Mouse (Mus musculus) MEL (cell line): Measurements from ENCODE around the gene Olfr585. TPM values are rescaled to one million over a fixed set of nuclear protein-coding genes. Genes with fewer than 3 reads are reported as not detected.

Experiments used
- DNase-seq: peaks from one replicate; pipeline ENCODE4 v3.0.0; 2011; ENCODE audit warnings: low read depth, low spot score
- H3K27ac ChIP-seq: 2 replicates; pipeline ENCODE4 v1.5.1; 2012; ENCODE audit warnings: low read depth, mild to moderate bottlenecking, control low read depth, low read length, moderate library complexity; ENCODE audit not compliant: control insufficient read depth
- H3K27me3 ChIP-seq, 2 experiments: fragments of 150-350 bp in 1 of 2; sonication (generic) in 1 of 2; 2 replicates each; pipeline ENCODE4 v1.6.1; 2012; ENCODE audit warnings: low read length in 2 of 2, mild to moderate bottlenecking in 2 of 2, improper control_type of control experiment in 1 of 2, moderate library complexity in 1 of 2; ENCODE audit not compliant: insufficient read depth in 2 of 2, control insufficient read depth in 1 of 2
- H3K36me3 ChIP-seq, 2 experiments: 2 replicates each; pipeline ENCODE4 v1.6.1; 2012 to 2014; ENCODE audit warnings: low read length in 2 of 2, improper control_type of control experiment in 1 of 2, inconsistent platforms in 1 of 2, mild to moderate bottlenecking in 1 of 2; ENCODE audit not compliant: insufficient read depth in 2 of 2, control insufficient read depth in 1 of 2
- H3K4me1 ChIP-seq, 2 experiments: fragments of 150-350 bp in 1 of 2; sonication (generic) in 1 of 2; 2 replicates each; pipeline ENCODE4 v1.6.1; 2012; ENCODE audit warnings: low read length in 2 of 2, improper control_type of control experiment in 1 of 2, mild to moderate bottlenecking in 1 of 2; ENCODE audit not compliant: insufficient read depth in 2 of 2, control insufficient read depth in 1 of 2
- H3K4me3 ChIP-seq, 2 experiments: fragments of 150-350 bp in 1 of 2; sonication (generic) in 1 of 2; 2 replicates each; pipeline ENCODE4 v1.5.1; 2012; ENCODE audit warnings: low read depth in 2 of 2, low read length in 2 of 2, mild to moderate bottlenecking in 2 of 2, moderate library complexity in 2 of 2, control low read depth in 1 of 2, improper control_type of control experiment in 1 of 2; ENCODE audit not compliant: control insufficient read depth in 1 of 2, insufficient read depth in 1 of 2
- H3K79me2 ChIP-seq: 2 replicates; pipeline ENCODE4 v1.6.1; 2012; ENCODE audit warnings: mild to moderate bottlenecking, low read length, moderate library complexity; ENCODE audit not compliant: control insufficient read depth, poor library complexity, insufficient read depth
- H3K9ac ChIP-seq: 2 replicates; pipeline ENCODE4 v1.6.1; 2012; ENCODE audit warnings: low read depth, mild to moderate bottlenecking, control low read depth, low read length, moderate library complexity; ENCODE audit not compliant: control insufficient read depth, poor library complexity, severe bottlenecking
- H3K9me3 ChIP-seq: fragments of 150-350 bp; sonication (generic); replicated peaks from 2 replicates; pipeline ENCODE4 v1.6.1; 2012; ENCODE audit warnings: mild to moderate bottlenecking, low read length, improper control_type of control experiment, moderate library complexity; ENCODE audit not compliant: insufficient read depth
- BHLHE40 ChIP-seq: IDR thresholded peaks from 2 replicates; pipeline ENCODE4 v1.6.1; 2012; ENCODE audit warnings: low read depth, mild to moderate bottlenecking, inconsistent platforms, low read length, improper control_type of control experiment, borderline replicate concordance
- CHD2 ChIP-seq: IDR thresholded peaks from 2 replicates; pipeline ENCODE4 v1.6.1; 2011; ENCODE audit warnings: low read length, improper control_type of control experiment
- CTCF ChIP-seq, 3 experiments: IDR thresholded peaks in 2 of 3; conservative IDR thresholded peaks in 1 of 3; 2 replicates each; pipeline ENCODE4 v1.5.1; 2011 to 2012; ENCODE audit warnings: low read length in 3 of 3, low read depth in 2 of 3, mild to moderate bottlenecking in 2 of 3, improper control_type of control experiment in 1 of 3, inconsistent platforms in 1 of 3, mixed read lengths in 1 of 3, moderate library complexity in 1 of 3; ENCODE audit not compliant: control insufficient read depth in 1 of 3, insufficient read depth in 1 of 3, poor library complexity in 1 of 3, severe bottlenecking in 1 of 3
- E2F4 ChIP-seq: IDR thresholded peaks from 2 replicates; pipeline ENCODE4 v1.6.1; 2011; ENCODE audit warnings: low read depth, low read length, improper control_type of control experiment, borderline replicate concordance
- ELF1 ChIP-seq: IDR thresholded peaks from 2 replicates; pipeline ENCODE4 v1.6.1; 2014; ENCODE audit warnings: low read depth, mild to moderate bottlenecking, inconsistent platforms, low read length, improper control_type of control experiment, moderate library complexity
- EP300 ChIP-seq, 2 experiments: IDR thresholded peaks; 2 replicates each; pipeline ENCODE4 v1.6.1; 2011; ENCODE audit warnings: improper control_type of control experiment in 2 of 2, low read length in 2 of 2, low read depth in 1 of 2, mild to moderate bottlenecking in 1 of 2
- ETS1 ChIP-seq: IDR thresholded peaks from 2 replicates; pipeline ENCODE4 v1.6.1; 2012; ENCODE audit warnings: low read depth, mild to moderate bottlenecking, inconsistent platforms, low read length, improper control_type of control experiment, moderate library complexity
- GABPA ChIP-seq: IDR thresholded peaks from 2 replicates; pipeline ENCODE4 v1.6.1; 2012; ENCODE audit warnings: low read depth, mild to moderate bottlenecking, inconsistent platforms, low read length, improper control_type of control experiment, moderate library complexity
- GATA1 ChIP-seq: IDR thresholded peaks from 2 replicates; pipeline ENCODE4 v1.6.1; 2011; ENCODE audit warnings: low read depth, low read length, improper control_type of control experiment
- MAFK ChIP-seq: IDR thresholded peaks from 2 replicates; pipeline ENCODE4 v1.6.1; 2011; ENCODE audit warnings: low read depth, mild to moderate bottlenecking, low read length, improper control_type of control experiment, borderline replicate concordance
- MAX ChIP-seq: IDR thresholded peaks from 2 replicates; pipeline ENCODE4 v1.6.1; 2011; ENCODE audit warnings: low read length, improper control_type of control experiment
- MYB ChIP-seq: IDR thresholded peaks from 2 replicates; pipeline ENCODE4 v1.6.1; 2011; ENCODE audit warnings: mild to moderate bottlenecking, low read depth, low read length, improper control_type of control experiment
- NRF1 ChIP-seq: IDR thresholded peaks from 2 replicates; pipeline ENCODE4 v1.6.1; 2014; ENCODE audit warnings: low read depth, mild to moderate bottlenecking, inconsistent platforms, low read length, improper control_type of control experiment, moderate library complexity; ENCODE audit not compliant: poor library complexity, insufficient read depth, severe bottlenecking
- POLR2A ChIP-seq, 2 experiments: IDR thresholded peaks; 2 replicates each; pipeline ENCODE4 v1.6.1; 2011 to 2012; ENCODE audit warnings: low read length in 2 of 2, mild to moderate bottlenecking in 2 of 2, control low read depth in 1 of 2, improper control_type of control experiment in 1 of 2, low read depth in 1 of 2, moderate library complexity in 1 of 2; ENCODE audit not compliant: control insufficient read depth in 1 of 2, insufficient read depth in 1 of 2, poor library complexity in 1 of 2
- POLR2AphosphoS5 ChIP-seq: IDR thresholded peaks from 2 replicates; pipeline ENCODE4 v1.6.1; 2012; ENCODE audit warnings: low read depth, borderline replicate concordance, mild to moderate bottlenecking, inconsistent platforms, low read length, moderate library complexity, mixed read lengths
- RCOR1 ChIP-seq: IDR thresholded peaks from 2 replicates; pipeline ENCODE4 v1.6.1; 2012; ENCODE audit warnings: low read depth, mild to moderate bottlenecking, inconsistent platforms, low read length, improper control_type of control experiment
- SMC3 ChIP-seq: IDR thresholded peaks from 2 replicates; pipeline ENCODE4 v1.6.1; 2011; ENCODE audit warnings: low read depth, low read length, improper control_type of control experiment
- TAL1 ChIP-seq: IDR thresholded peaks from 2 replicates; pipeline ENCODE4 v1.6.1; 2012; ENCODE audit warnings: mild to moderate bottlenecking, inconsistent platforms, low read length, moderate library complexity, mixed read lengths
- TCF12 ChIP-seq: IDR thresholded peaks from 2 replicates; pipeline ENCODE4 v1.6.1; 2014; ENCODE audit warnings: low read depth, mild to moderate bottlenecking, inconsistent platforms, low read length, improper control_type of control experiment, moderate library complexity
- UBTF ChIP-seq: IDR thresholded peaks from 2 replicates; pipeline ENCODE4 v1.6.1; 2012; ENCODE audit warnings: low read depth, mild to moderate bottlenecking, inconsistent platforms, low read length, improper control_type of control experiment, moderate library complexity, borderline replicate concordance; ENCODE audit not compliant: insufficient read depth
- USF1 ChIP-seq: IDR thresholded peaks from 2 replicates; pipeline ENCODE4 v1.6.1; 2014; ENCODE audit warnings: low read depth, mild to moderate bottlenecking, inconsistent platforms, low read length, improper control_type of control experiment, moderate library complexity
- ZC3H11A ChIP-seq: IDR thresholded peaks from 2 replicates; pipeline ENCODE4 v1.6.1; 2012; ENCODE audit warnings: low read depth, mild to moderate bottlenecking, inconsistent platforms, low read length, improper control_type of control experiment
- polyA plus RNA-seq, 2 experiments: library from polyadenylated mRNA; stranded (reverse) in 1 of 2; unstranded in 1 of 2; fragments of >175 nt in 1 of 2; fragments of >200 nt in 1 of 2; gene quantifications; 2 replicates each; pipeline versions ENCODE4 v1.2.1 to v1.2.4; 2012; ENCODE audit warnings: low replicate concordance in 2 of 2, low read depth in 1 of 2; ENCODE audit not compliant: insufficient read length in 2 of 2, insufficient read depth in 1 of 2, missing spikeins in 1 of 2
- total RNA-seq: library from RNA; depleted of rRNA; stranded (reverse); fragments of 300-350 nt; gene quantifications from 2 replicates; pipeline ENCODE4 v1.2.3, GENCODE M21; 2012; rRNA removed

Olfr585 gene
- total and polyA plus RNA-seq, 3 experiments: not detected

- no peaks in the 10 kb centered on the region for H3K9me3 ChIP-seq
- H3K27me3 ChIP-seq: no peaks in the 10 kb centered on the region
- TF ChIP-seq TCF12 (no peak), MYB (no peak), E2F4 (no peak), MAX (no peak), NRF1 (no peak), TAL1 (no peak), POLR2AphosphoS5 (no peak)
- TF ChIP-seq, all 39 proteins: peak for 0
- no peaks in the 10 kb centered on the region for H3K36me3 ChIP-seq
- H3K9ac ChIP-seq: no peak within 1 kb of the TSS
- no peak within 1 kb of the TSS for H3K27ac ChIP-seq
- no peaks in the 10 kb centered on the region for H3K4me1 ChIP-seq
- no peaks in the 10 kb centered on the region for H3K79me2 ChIP-seq
- no peak within 1 kb of the TSS for H3K4me3 ChIP-seq
- no peak for DNase-seq
These were observed 28.0 kb downstream of the Olfr585 start, which contains the start of gene Olfr586 for GRCm38 (mm10) chr7:103125538-103125937. TSS of gene Olfr586 (minus strand) at chr7:103125638.

- Histone ChIP-seq H3K9ac (no peak within 1 kb of the TSS), H3K4me3 (no peak within 1 kb of the TSS), H3K27ac (no peak within 1 kb of the TSS), H3K9me3 (no peaks in the 10 kb centered on the region), H3K27me3 (no peaks in the 10 kb centered on the region), H3K4me1 (no peaks in the 10 kb centered on the region), H3K79me2 (no peaks in the 10 kb centered on the region), H3K36me3 (no peaks in the 10 kb centered on the region)
- no peak for DNase-seq
- TF ChIP-seq NRF1 (no peak), EP300 (IDR thresholded peaks at IDR 0.05; ENCODE audit: low read depth in 1 of 2, low read length in 2 of 2) (no peak), CTCF (IDR thresholded peaks at IDR 0.05 in 2 of 3, conservative IDR thresholded peaks at IDR 0.05 in 1 of 3; ENCODE audit: control insufficient read depth in 1 of 3, insufficient read depth in 1 of 3, low read depth in 2 of 3, low read length in 3 of 3, poor library complexity in 1 of 3, severe bottlenecking in 1 of 3) (no peak), UBTF (no peak), USF1 (no peak), BHLHE40 (no peak), ZC3H11A (no peak), POLR2A (IDR thresholded peaks at IDR 0.05; ENCODE audit: control insufficient read depth in 1 of 2, insufficient read depth in 1 of 2, low read depth in 1 of 2, low read length in 2 of 2, poor library complexity in 1 of 2) (no peak), TAL1 (no peak), CHD2 (no peak), RCOR1 (no peak), MAFK (no peak), POLR2AphosphoS5 (no peak), ETS1 (no peak), ELF1 (no peak), MYB (no peak), GATA1 (no peak), SMC3 (no peak), GABPA (no peak)
These were observed 43.1 kb downstream of the Olfr585 start, which contains the start of gene Olfr588-ps1 for GRCm38 (mm10) chr7:103140579-103140978. TSS of gene Olfr588-ps1 (plus strand) at chr7:103140879.

Other genes with a start within 250 kb of the Olfr585 start
- not detected in 2 replicates for gene Olfr566, start 239.0 kb upstream of the Olfr585 start, total RNA-seq
- gene Olfr566, start 239.0 kb upstream of the Olfr585 start, polyA plus RNA-seq: not detected
- gene Olfr568, start 220.6 kb upstream of the Olfr585 start, total RNA-seq: not detected in 2 replicates
- gene Olfr568, start 220.6 kb upstream of the Olfr585 start, polyA plus RNA-seq: not detected
- not detected in 2 replicates for gene Olfr569, start 206.8 kb upstream of the Olfr585 start, total RNA-seq
- gene Olfr569, start 206.8 kb upstream of the Olfr585 start, polyA plus RNA-seq: not detected
- not detected in 2 replicates for gene Olfr570, start 203.1 kb upstream of the Olfr585 start, total RNA-seq
- not detected for gene Olfr570, start 203.1 kb upstream of the Olfr585 start, polyA plus RNA-seq
- not detected in 2 replicates for gene Olfr571, start 180.2 kb upstream of the Olfr585 start, total RNA-seq
- not detected for gene Olfr571, start 180.2 kb upstream of the Olfr585 start, polyA plus RNA-seq
- not detected in 2 replicates for gene Olfr572, start 173.3 kb upstream of the Olfr585 start, total RNA-seq
- not detected for gene Olfr572, start 173.3 kb upstream of the Olfr585 start, polyA plus RNA-seq
- not detected in 2 replicates for gene Olfr573-ps1, start 155.1 kb upstream of the Olfr585 start, total RNA-seq
- not detected for gene Olfr573-ps1, start 155.1 kb upstream of the Olfr585 start, polyA plus RNA-seq
- not detected in 2 replicates for gene Olfr574, start 149.3 kb upstream of the Olfr585 start, total RNA-seq
- not detected for gene Olfr574, start 149.3 kb upstream of the Olfr585 start, polyA plus RNA-seq
- gene Olfr575, start 138.9 kb upstream of the Olfr585 start, total RNA-seq: not detected in 2 replicates
- gene Olfr575, start 138.9 kb upstream of the Olfr585 start, polyA plus RNA-seq: not detected
- gene Olfr576, start 135.1 kb upstream of the Olfr585 start, total RNA-seq: not detected in 2 replicates
- gene Olfr576, start 135.1 kb upstream of the Olfr585 start, polyA plus RNA-seq: not detected
- gene Olfr577, start 121.8 kb upstream of the Olfr585 start, total RNA-seq: not detected in 2 replicates
- not detected for gene Olfr577, start 121.8 kb upstream of the Olfr585 start, polyA plus RNA-seq
- not detected in 2 replicates for gene Olfr578, start 108.4 kb upstream of the Olfr585 start, total RNA-seq
- gene Olfr578, start 108.4 kb upstream of the Olfr585 start, polyA plus RNA-seq: not detected
- gene Olfr582, start 59.7 kb upstream of the Olfr585 start, total RNA-seq: not detected in 2 replicates
- not detected for gene Olfr582, start 59.7 kb upstream of the Olfr585 start, polyA plus RNA-seq
- gene Olfr583, start 46.4 kb upstream of the Olfr585 start, total RNA-seq: not detected in 2 replicates
- not detected for gene Olfr583, start 46.4 kb upstream of the Olfr585 start, polyA plus RNA-seq
- gene Olfr584, start 15.8 kb upstream of the Olfr585 start, total RNA-seq: not detected in 2 replicates
- gene Olfr584, start 15.8 kb upstream of the Olfr585 start, polyA plus RNA-seq: not detected
- not detected in 2 replicates for gene Olfr586, start 27.9 kb downstream of the Olfr585 start, total RNA-seq
- gene Olfr586, start 27.9 kb downstream of the Olfr585 start, polyA plus RNA-seq: not detected
- gene Olfr588-ps1, start 43.2 kb downstream of the Olfr585 start, total RNA-seq: not detected in 2 replicates
- not detected for gene Olfr588-ps1, start 43.2 kb downstream of the Olfr585 start, polyA plus RNA-seq
- gene Olfr589, start 58.6 kb downstream of the Olfr585 start, total RNA-seq: not detected in 2 replicates
- gene Olfr589, start 58.6 kb downstream of the Olfr585 start, polyA plus RNA-seq: not detected
- not detected in 2 replicates for gene Olfr591, start 80.6 kb downstream of the Olfr585 start, total RNA-seq
- not detected for gene Olfr591, start 80.6 kb downstream of the Olfr585 start, polyA plus RNA-seq
- not detected in 2 replicates for gene Olfr592, start 87.1 kb downstream of the Olfr585 start, total RNA-seq
- gene Olfr592, start 87.1 kb downstream of the Olfr585 start, polyA plus RNA-seq: not detected
- not detected in 2 replicates for gene Olfr593, start 114.1 kb downstream of the Olfr585 start, total RNA-seq
- not detected for gene Olfr593, start 114.1 kb downstream of the Olfr585 start, polyA plus RNA-seq
- gene Olfr594, start 119.3 kb downstream of the Olfr585 start, total RNA-seq: not detected in 2 replicates
- not detected for gene Olfr594, start 119.3 kb downstream of the Olfr585 start, polyA plus RNA-seq
- not detected in 2 replicates for gene Usp17ld, start 154.8 kb downstream of the Olfr585 start, total RNA-seq
- not detected for gene Usp17ld, start 154.8 kb downstream of the Olfr585 start, polyA plus RNA-seq
- not detected in 2 replicates for gene Olfr596, start 207.9 kb downstream of the Olfr585 start, total RNA-seq
- not detected for gene Olfr596, start 207.9 kb downstream of the Olfr585 start, polyA plus RNA-seq
- not detected in 2 replicates for gene Olfr597, start 218.6 kb downstream of the Olfr585 start, total RNA-seq
- not detected for gene Olfr597, start 218.6 kb downstream of the Olfr585 start, polyA plus RNA-seq
- gene Olfr598, start 225.8 kb downstream of the Olfr585 start, total RNA-seq: not detected in 2 replicates
- gene Olfr598, start 225.8 kb downstream of the Olfr585 start, polyA plus RNA-seq: not detected
- not detected in 2 replicates for gene Olfr599, start 238.2 kb downstream of the Olfr585 start, total RNA-seq
- gene Olfr599, start 238.2 kb downstream of the Olfr585 start, polyA plus RNA-seq: not detected